Mouse (Mus musculus): ENCODE measurements at regions not wholly inside any gene's neighbourhood (a gene's known extent, or its start where the extent isn't known, plus 50 kb on each side); places are given as distances from the start of the nearest gene placed in this dataset.
"Not testable (repeated sequence)": the region's sequence is repeated elsewhere in the genome, so short reads cannot be mapped to it uniquely, and the experiment has no call there.

- ATAC-seq (replicated peaks; ENCODE audit: insufficient number of reproducible peaks, low FRiP score, low TSS enrichment, low read depth); H3K4me2 ChIP-seq (ENCODE audit: low read depth, low read length); H3K36me3 ChIP-seq (replicated peaks; ENCODE audit: control insufficient read depth, insufficient read depth, low read depth, low read length); H3K9ac ChIP-seq (replicated peaks; ENCODE audit: low read length); H3K4me3 ChIP-seq (ENCODE audit: low read depth, low read length); H3K27ac ChIP-seq (replicated peaks; ENCODE audit: low read depth, low read length); H3K9me3 ChIP-seq (replicated peaks; ENCODE audit: control insufficient read depth, low read length); H3K27me3 ChIP-seq (ENCODE audit: control insufficient read depth, insufficient read depth, low read length); H3K4me1 ChIP-seq (ENCODE audit: control insufficient read depth, insufficient read depth, low read length): not testable (repeated sequence)
- DNase-seq (ENCODE audit: low spot score), result peak; percentile 42
- WGBS, result 27% methylated on average over 1 of the region's 1 CpGs
These were observed 84.3 kb downstream of the 1810013L24Rik start for GRCm38 (mm10) chr16:8914183-8914582.

- ATAC-seq (replicated peaks; ENCODE audit: insufficient number of reproducible peaks, low FRiP score, low TSS enrichment, low read depth) (no peak), DNase-seq (ENCODE audit: low spot score) (peak; percentile 7)
- Histone ChIP-seq H3K27ac (replicated peaks; ENCODE audit: low read depth, low read length) (no peak overlapping the region), H3K4me3 (ENCODE audit: low read depth, low read length) (no peak overlapping the region), H3K36me3 (replicated peaks; ENCODE audit: control insufficient read depth, insufficient read depth, low read depth, low read length) (no peaks in the 10 kb centered on the region), H3K27me3 (ENCODE audit: control insufficient read depth, insufficient read depth, low read length) (no peaks in the 10 kb centered on the region), H3K4me2 (ENCODE audit: low read depth, low read length) (no peak overlapping the region), H3K9me3 (replicated peaks; ENCODE audit: control insufficient read depth, low read length) (no peaks in the 10 kb centered on the region), H3K9ac (replicated peaks; ENCODE audit: low read length) (no peak overlapping the region), H3K4me1 (ENCODE audit: control insufficient read depth, insufficient read depth, low read length) (no peaks in the 10 kb centered on the region)
- WGBS, result 51% methylated on average over 7 of the region's 7 CpGs
These were observed 86.2 kb downstream of the 1810013L24Rik start for GRCm38 (mm10) chr16:8916091-8916490.

GRCm38 (mm10) chr16:8918741-8919535 lies 89.0 kb downstream of the 1810013L24Rik start:
- Histone ChIP-seq H3K4me2 (ENCODE audit: low read depth, low read length) (no peak overlapping the region), H3K4me3 (ENCODE audit: low read depth, low read length) (no peak overlapping the region), H3K9ac (replicated peaks; ENCODE audit: low read length) (no peak overlapping the region), H3K27ac (replicated peaks; ENCODE audit: low read depth, low read length) (no peak overlapping the region), H3K9me3 (replicated peaks; ENCODE audit: control insufficient read depth, low read length) (no peaks in the 10 kb centered on the region), H3K27me3 (ENCODE audit: control insufficient read depth, insufficient read depth, low read length) (no peaks in the 10 kb centered on the region), H3K36me3 (replicated peaks; ENCODE audit: control insufficient read depth, insufficient read depth, low read depth, low read length) (no peaks in the 10 kb centered on the region), H3K4me1 (ENCODE audit: control insufficient read depth, insufficient read depth, low read length) (no peaks in the 10 kb centered on the region)
- 82% methylated on average over 9 of the region's 9 CpGs for WGBS
- no peak for ATAC-seq (replicated peaks; ENCODE audit: insufficient number of reproducible peaks, low FRiP score, low TSS enrichment, low read depth)
- DNase-seq (ENCODE audit: low spot score), result no peak

- Histone ChIP-seq H3K27ac (replicated peaks; ENCODE audit: low read depth, low read length) (no peak overlapping the region), H3K4me2 (ENCODE audit: low read depth, low read length) (no peak overlapping the region), H3K9me3 (replicated peaks; ENCODE audit: control insufficient read depth, low read length) (no peaks in the 10 kb centered on the region), H3K9ac (replicated peaks; ENCODE audit: low read length) (no peak overlapping the region), H3K27me3 (ENCODE audit: control insufficient read depth, insufficient read depth, low read length) (no peaks in the 10 kb centered on the region), H3K4me1 (ENCODE audit: control insufficient read depth, insufficient read depth, low read length) (no peaks in the 10 kb centered on the region), H3K36me3 (replicated peaks; ENCODE audit: control insufficient read depth, insufficient read depth, low read depth, low read length) (no peaks in the 10 kb centered on the region), H3K4me3 (ENCODE audit: low read depth, low read length) (no peak overlapping the region)
- 90% methylated on average over 4 of the region's 4 CpGs for WGBS
- DNase-seq (ENCODE audit: low spot score) (no peak), ATAC-seq (replicated peaks; ENCODE audit: insufficient number of reproducible peaks, low FRiP score, low TSS enrichment, low read depth) (no peak)
These were observed 94.8 kb downstream of the 1810013L24Rik start for GRCm38 (mm10) chr16:8924732-8925131.

GRCm38 (mm10) chr16:8931961-8932360 lies 102.1 kb downstream of the 1810013L24Rik start:
- no peak overlapping the region for H3K4me3 ChIP-seq (ENCODE audit: low read depth, low read length)
- H3K27ac ChIP-seq (replicated peaks; ENCODE audit: low read depth, low read length), result no peak overlapping the region
- H3K9ac ChIP-seq (replicated peaks; ENCODE audit: low read length), result no peak overlapping the region
- no peaks in the 10 kb centered on the region for H3K27me3 ChIP-seq (ENCODE audit: control insufficient read depth, insufficient read depth, low read length)
- ATAC-seq (replicated peaks; ENCODE audit: insufficient number of reproducible peaks, low FRiP score, low TSS enrichment, low read depth) (no peak), DNase-seq (ENCODE audit: low spot score) (no peak)
- H3K36me3 ChIP-seq (replicated peaks; ENCODE audit: control insufficient read depth, insufficient read depth, low read depth, low read length), result no peaks in the 10 kb centered on the region
- no peak overlapping the region for H3K4me2 ChIP-seq (ENCODE audit: low read depth, low read length)
- no peaks in the 10 kb centered on the region for H3K4me1 ChIP-seq (ENCODE audit: control insufficient read depth, insufficient read depth, low read length)
- no peaks in the 10 kb centered on the region for H3K9me3 ChIP-seq (replicated peaks; ENCODE audit: control insufficient read depth, low read length)

- Histone ChIP-seq H3K36me3 (replicated peaks; ENCODE audit: control insufficient read depth, insufficient read depth, low read depth, low read length) (no peaks in the 10 kb centered on the region), H3K27me3 (ENCODE audit: control insufficient read depth, insufficient read depth, low read length) (no peaks in the 10 kb centered on the region)
- WGBS, result 86% methylated on average over 3 of the region's 3 CpGs
These were observed 103.2 kb downstream of the 1810013L24Rik start for GRCm38 (mm10) chr16:8933121-8933520.

GRCm38 (mm10) chr16:8936446-8936845 lies 106.5 kb downstream of the 1810013L24Rik start:
- ATAC-seq (replicated peaks; ENCODE audit: insufficient number of reproducible peaks, low FRiP score, low TSS enrichment, low read depth), result no peak
- no peak overlapping the region for H3K27ac ChIP-seq (replicated peaks; ENCODE audit: low read depth, low read length)

More at GRCm38 (mm10) chr16:8933121-8933520, 103.2 kb downstream of the 1810013L24Rik start:
- no peak overlapping the region for H3K27ac ChIP-seq (replicated peaks; ENCODE audit: low read depth, low read length)
- DNase-seq (ENCODE audit: low spot score) (no peak), ATAC-seq (replicated peaks; ENCODE audit: insufficient number of reproducible peaks, low FRiP score, low TSS enrichment, low read depth) (no peak)
- no peak overlapping the region for H3K9ac ChIP-seq (replicated peaks; ENCODE audit: low read length)
- no peaks in the 10 kb centered on the region for H3K9me3 ChIP-seq (replicated peaks; ENCODE audit: control insufficient read depth, low read length)
- no peak overlapping the region for H3K4me3 ChIP-seq (ENCODE audit: low read depth, low read length)
- no peaks in the 10 kb centered on the region for H3K4me1 ChIP-seq (ENCODE audit: control insufficient read depth, insufficient read depth, low read length)
- no peak overlapping the region for H3K4me2 ChIP-seq (ENCODE audit: low read depth, low read length)

GRCm38 (mm10) chr16:8938516-8938915 lies 108.6 kb downstream of the 1810013L24Rik start:
- WGBS, result 49% methylated on average over 5 of the region's 5 CpGs
- ATAC-seq (replicated peaks; ENCODE audit: insufficient number of reproducible peaks, low FRiP score, low TSS enrichment, low read depth) (no peak), DNase-seq (ENCODE audit: low spot score) (no peak)
- Histone ChIP-seq H3K27ac (replicated peaks; ENCODE audit: low read depth, low read length) (no peak overlapping the region), H3K9ac (replicated peaks; ENCODE audit: low read length) (no peak overlapping the region), H3K4me1 (ENCODE audit: control insufficient read depth, insufficient read depth, low read length) (no peaks in the 10 kb centered on the region), H3K9me3 (replicated peaks; ENCODE audit: control insufficient read depth, low read length) (no peaks in the 10 kb centered on the region), H3K27me3 (ENCODE audit: control insufficient read depth, insufficient read depth, low read length) (no peaks in the 10 kb centered on the region), H3K4me3 (ENCODE audit: low read depth, low read length) (no peak overlapping the region), H3K36me3 (replicated peaks; ENCODE audit: control insufficient read depth, insufficient read depth, low read depth, low read length) (no peaks in the 10 kb centered on the region), H3K4me2 (ENCODE audit: low read depth, low read length) (no peak overlapping the region)

More at GRCm38 (mm10) chr16:8936446-8936845, 106.5 kb downstream of the 1810013L24Rik start:
- DNase-seq (ENCODE audit: low spot score), result no peak
- Histone ChIP-seq H3K4me3 (ENCODE audit: low read depth, low read length) (no peak overlapping the region), H3K27me3 (ENCODE audit: control insufficient read depth, insufficient read depth, low read length) (no peaks in the 10 kb centered on the region), H3K36me3 (replicated peaks; ENCODE audit: control insufficient read depth, insufficient read depth, low read depth, low read length) (no peaks in the 10 kb centered on the region), H3K9ac (replicated peaks; ENCODE audit: low read length) (no peak overlapping the region), H3K4me2 (ENCODE audit: low read depth, low read length) (no peak overlapping the region), H3K9me3 (replicated peaks; ENCODE audit: control insufficient read depth, low read length) (no peaks in the 10 kb centered on the region), H3K4me1 (ENCODE audit: control insufficient read depth, insufficient read depth, low read length) (no peaks in the 10 kb centered on the region)
